Mouse (Mus musculus) induced T-regulatory cell, adult 2 months (primary cell): ENCODE measurements around the gene Gpc5.

Source experiments
- DNase-seq: peaks from one replicate; pipeline ENCODE4 v3.0.0-alpha.2; 2012; ENCODE audit warnings: low read depth

Gpc5 gene

DNA sequence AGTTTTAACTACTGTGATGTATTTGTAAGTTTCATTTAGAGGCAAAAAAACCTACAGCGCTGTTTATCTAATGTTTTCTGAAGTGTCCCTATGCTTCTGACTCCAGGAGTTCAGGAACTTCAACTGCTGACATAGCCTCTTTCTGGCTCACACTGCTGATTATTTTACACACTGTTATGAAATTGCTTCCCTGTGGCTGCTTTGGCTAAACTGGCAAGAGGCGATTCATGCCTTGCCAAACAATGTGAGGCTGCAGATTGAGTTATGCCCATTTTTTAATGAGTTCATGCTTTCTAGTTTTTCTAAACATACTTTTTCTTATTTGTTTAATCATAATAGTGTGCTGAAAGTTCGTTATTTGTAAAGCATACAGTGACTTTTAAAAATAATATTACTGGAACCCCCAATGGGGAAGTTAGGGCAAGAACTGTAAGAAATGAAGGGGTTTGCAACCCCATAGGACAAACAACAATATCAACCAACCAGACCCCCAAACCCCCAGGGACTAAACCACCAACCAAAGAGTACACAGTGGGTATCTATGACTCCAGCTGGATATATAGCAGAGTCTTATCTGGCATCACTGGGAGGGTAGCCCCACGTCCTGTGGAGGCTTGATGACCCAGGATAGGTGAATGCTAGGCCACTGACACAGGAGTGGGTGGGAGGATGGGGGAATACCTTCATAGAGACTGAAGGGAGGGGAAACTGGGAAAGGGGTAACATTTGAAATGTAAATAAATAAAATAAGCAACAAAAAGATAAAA, 454.7 kb downstream of the Gpc5 start:
- DNase-seq = no peak

DNA sequence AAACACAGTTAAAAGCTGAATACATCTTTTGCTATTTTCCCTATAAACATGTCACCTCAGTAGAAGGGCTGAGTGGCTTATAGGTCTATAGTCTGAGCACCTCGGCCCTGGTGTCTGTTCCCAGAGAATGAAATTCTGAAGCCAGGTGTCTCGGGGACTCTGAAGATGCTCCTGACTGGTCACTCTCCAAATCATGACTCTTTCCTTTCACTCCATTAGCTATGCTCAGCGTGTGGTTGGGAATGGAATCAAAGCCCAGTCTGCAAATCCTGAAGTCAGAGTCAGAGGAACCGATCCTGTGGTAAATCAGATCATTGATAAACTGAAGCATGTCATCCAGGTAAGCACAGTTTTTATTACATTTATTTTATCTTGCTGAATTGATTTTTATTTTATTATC, 460.0 kb downstream of the Gpc5 start:
- no peak for DNase-seq

DNA sequence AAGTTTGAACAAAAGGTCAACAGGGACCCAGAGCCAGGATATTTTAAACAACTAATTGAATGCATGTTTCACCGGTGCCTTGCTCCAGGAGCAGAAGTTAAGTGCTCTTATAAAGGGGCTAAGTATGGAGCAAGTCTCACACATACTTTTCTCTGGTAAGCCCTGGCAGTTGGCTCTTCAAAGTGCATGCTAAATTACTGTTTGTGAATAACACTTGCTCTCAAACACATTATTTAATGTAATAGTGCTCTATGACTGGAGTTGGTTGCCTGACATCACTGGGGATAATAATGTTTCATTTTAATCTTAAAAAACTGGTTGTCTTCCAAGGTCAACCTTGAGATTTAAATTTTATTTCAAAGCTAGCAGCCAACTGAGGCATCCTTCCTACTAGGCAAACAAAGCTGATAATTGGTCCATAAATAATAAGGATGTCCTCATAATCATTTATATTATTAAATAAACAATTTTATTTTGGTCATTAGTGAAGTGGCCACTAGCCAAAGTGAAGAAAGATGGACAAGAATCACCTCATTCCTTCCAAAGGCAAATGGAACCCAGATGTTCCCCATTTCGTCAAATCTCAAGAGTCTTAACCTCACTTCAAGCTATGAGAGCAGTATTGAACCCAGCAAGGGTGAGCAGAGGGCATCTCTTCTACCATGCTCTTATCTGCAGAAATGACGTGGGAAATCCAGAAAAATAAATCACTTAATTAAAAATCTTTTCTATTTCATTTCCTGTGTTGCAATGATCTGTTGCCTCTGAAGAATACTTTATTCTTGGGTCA, 488.6 kb downstream of the Gpc5 start:
- no peak for DNase-seq

DNA sequence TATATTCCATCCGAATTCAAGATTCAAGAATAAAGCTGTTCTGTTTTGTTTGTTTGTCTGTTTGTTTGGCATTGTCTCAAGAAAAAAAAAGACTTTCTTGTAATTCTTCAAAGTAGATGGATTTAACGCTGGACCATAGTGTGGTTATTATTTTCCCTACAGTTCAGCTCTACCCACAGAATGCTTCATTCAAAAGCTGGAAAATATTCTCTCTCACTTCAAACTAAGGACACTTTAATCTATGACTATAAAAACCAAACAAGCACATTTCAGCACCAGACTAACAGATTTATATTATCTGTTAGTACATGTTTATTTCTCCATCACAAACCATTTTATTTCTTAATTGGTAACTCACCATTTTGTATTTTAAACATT, 489.2 kb downstream of the Gpc5 start:
- no peak for DNase-seq

DNA sequence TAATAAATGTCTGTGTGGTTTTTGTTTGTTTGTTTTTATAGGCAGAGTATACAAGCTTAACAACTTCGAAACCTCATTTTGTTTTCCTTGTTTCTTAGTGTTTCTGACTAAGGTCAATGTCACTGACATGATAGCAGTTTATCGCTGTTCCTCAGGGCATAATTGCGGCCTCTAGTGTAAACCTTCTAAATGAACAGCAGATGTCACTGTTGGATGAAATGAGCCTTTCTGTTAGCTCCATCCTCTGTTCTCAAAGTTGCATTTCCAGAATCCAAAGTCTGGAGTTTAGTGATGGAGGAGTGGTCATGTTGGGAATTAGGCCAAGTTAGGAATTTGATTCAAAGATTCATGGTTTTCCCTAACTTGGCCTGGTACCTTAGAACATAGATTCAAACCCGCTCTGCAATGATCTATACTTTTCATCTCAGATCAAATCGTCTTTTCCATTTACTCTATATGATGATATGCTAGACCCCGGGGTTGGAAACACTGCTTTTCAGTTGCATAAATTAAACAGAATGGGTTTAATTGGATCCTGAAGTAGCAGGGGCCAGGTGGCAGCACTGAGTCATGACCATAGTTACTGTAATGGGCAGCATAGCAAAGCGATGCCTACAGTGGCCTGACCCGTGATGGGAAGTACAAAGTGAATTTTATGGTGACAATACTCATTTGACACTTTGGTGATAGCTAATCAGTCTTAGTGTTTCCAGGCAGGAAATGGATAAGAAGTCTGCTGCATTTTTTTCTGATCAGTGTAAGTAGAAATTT, 508.4 kb downstream of the Gpc5 start:
- DNase-seq = no peak

- DNase-seq = no peak
These were observed 522.1 kb downstream of the Gpc5 start for GRCm38 (mm10) chr14:115614154-115614553.

GRCm38 (mm10) chr14:115616305-115616704, 524.3 kb downstream of the Gpc5 start:
- DNase-seq = no peak

GRCm38 (mm10) chr14:115616846-115617245, 524.8 kb downstream of the Gpc5 start:
- DNase-seq = no peak

DNA sequence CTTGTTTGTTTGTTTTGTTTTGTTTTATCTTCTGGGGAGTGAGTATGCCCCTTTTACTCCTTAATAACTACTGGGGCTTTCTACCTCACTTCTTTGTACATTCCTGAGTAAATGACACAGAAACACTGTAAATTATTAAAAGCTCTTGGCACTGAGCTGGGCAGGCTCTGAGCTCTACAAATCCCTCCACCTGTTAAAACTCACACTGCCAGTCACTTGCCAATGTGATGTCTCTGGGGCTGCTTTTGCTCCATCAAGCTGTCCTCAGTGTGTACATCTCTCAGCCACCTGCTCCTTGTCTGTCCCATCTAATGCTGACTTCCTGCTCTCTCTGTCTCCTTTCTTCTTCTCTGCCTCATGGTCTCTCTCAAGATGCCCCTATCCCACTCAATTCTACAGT, 528.5 kb downstream of the Gpc5 start:
- DNase-seq = no peak

DNA sequence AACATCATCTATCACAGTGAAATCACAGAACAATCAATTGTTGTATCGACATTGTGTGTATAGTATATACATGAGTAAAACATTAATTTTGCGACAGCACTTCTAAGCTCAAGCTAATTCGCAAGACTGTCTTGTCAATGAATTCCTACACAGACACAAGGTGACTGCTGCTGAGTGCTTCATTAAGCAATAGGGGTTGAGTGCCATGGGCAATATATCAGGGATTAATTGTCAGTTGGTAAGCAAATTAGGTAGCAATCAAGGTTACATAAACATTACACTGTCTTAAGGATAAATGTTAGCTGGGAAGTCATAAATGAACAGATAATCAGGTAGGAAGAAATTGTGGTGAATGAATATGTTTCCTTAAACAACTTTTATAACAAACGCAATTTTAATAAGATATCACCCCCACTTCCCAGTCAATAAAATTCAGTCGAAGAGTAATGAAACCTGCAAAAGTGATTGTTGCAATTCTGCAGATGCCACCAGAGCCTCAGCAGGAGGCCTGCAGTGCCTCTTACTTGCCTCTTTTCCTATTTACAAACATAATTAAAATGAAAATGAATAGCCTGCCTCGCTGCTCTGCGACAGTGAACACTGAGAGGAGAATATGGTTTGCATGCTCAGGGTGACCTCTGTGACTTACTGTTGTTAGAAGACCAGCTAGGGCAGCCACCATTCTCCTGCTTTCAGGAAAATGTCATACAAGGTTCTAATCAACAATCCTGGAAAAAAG, 539.3 kb downstream of the Gpc5 start:
- no peak for DNase-seq

GRCm38 (mm10) chr14:115633311-115633710, 541.3 kb downstream of the Gpc5 start:
- DNase-seq = no peak

- no peak for DNase-seq
These were observed 587.9 kb downstream of the Gpc5 start for GRCm38 (mm10) chr14:115679875-115680274.

DNA sequence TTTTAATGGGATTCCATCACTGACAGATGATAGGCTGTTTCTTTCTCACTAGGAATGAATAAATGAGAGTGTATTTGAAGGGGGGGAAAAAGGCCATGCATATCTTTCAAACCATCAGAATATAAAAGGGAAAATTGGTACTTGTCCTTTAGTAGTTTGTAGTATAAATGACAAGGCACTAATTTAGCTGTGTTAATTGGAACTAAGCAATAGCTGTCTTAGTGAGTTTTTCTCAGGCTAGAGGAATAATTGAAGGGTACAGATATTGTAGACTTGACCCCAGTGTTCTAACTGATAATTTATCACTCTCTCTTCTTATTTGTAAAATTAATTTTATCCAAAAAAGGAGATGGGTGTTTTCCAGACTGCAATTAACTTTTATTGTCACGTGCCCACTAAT, 654.0 kb downstream of the Gpc5 start:
- no peak for DNase-seq

DNA sequence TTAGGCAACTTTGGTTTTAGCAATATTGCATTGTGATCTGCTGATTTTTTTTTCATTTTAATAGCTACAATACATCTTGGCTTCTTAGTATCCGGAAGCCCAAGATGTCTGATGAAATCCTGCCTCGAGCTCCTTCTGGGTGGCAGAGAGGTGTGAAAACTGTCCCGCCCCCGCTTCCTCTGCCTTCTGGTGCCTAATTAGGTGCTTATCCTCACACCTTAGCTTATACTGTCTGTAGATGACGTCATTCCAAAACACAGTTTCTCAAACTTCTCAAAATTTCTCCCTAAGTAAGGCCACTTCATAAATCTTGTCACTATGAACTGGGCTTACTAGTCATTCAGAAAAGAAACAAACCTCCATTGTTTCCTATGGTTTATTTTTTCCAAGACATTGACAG, 668.2 kb downstream of the Gpc5 start:
- no peak for DNase-seq

- no peak for DNase-seq
These were observed 687.6 kb downstream of the Gpc5 start for GRCm38 (mm10) chr14:115779382-115780177.

- DNase-seq = no peak
These were observed 712.7 kb downstream of the Gpc5 start for GRCm38 (mm10) chr14:115804751-115805150.

DNA sequence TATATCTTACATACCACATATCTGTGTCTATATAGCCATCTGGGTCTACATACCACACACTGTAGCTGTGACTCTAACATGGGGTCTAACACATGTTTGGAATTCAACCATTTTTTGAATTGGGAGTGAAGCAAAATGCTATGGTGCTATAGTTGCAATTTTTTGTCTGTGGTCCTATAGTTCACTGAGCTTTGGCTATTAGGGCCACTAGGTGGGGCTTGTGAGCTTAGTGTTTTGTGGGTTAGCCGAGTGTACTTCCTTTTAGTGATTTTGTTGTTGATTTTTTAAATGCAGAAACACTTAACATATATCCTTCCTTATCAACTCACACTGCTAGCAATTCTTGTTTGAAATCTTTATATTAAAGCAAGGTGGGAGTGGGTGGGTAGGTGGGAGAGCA, 727.0 kb downstream of the Gpc5 start:
- DNase-seq = peak; percentile 1

GRCm38 (mm10) chr14:115821657-115822056, 729.6 kb downstream of the Gpc5 start:
- DNase-seq = no peak

DNA sequence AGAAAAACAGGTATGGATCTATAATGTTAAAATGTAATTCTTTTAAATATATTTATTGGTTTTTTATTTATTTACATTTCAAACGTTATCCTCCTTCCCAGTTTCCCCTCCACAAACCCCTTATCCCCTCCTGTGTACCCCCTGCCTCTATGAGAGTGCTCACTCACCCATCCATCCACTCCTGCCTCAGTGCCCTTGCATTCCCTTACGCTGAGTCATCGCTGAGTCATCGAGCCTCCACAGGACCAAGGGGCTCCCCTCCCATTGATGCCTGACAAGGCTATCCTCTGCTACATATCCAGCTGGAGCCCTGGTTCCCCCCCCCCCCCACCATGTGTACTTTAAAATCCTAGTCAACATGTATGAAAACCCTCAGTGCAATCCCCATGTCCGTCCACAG, 738.5 kb downstream of the Gpc5 start:
- DNase-seq = no peak

DNA sequence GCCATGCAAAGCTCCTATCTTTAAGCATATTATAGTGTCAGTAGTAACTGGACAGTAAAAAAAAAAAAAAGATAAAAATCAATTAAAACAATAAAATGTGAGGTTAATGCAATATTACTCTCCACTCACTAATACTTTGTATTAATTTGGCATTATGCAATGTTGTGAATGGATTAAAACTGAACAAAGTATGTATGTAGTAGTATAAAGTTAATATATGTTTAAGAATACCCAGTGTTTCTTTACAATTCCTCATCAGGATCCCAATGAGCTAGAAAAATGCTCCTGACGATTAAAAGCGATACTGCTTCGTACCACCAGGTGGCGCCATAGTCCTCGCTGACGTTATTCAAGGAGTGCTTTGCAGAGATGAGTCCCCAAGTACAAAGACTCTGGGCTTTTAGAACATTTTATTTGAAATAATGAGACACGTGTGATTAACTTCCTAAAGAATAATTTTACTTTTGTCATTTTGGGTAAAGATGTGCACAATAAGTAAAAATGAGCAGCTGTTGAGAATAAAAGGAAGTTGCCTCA, 739.3 kb downstream of the Gpc5 start:
- peak; percentile 22 for DNase-seq
